ENCODE assay signal across 8 mouse cellular contexts in the genomic region with DNA sequence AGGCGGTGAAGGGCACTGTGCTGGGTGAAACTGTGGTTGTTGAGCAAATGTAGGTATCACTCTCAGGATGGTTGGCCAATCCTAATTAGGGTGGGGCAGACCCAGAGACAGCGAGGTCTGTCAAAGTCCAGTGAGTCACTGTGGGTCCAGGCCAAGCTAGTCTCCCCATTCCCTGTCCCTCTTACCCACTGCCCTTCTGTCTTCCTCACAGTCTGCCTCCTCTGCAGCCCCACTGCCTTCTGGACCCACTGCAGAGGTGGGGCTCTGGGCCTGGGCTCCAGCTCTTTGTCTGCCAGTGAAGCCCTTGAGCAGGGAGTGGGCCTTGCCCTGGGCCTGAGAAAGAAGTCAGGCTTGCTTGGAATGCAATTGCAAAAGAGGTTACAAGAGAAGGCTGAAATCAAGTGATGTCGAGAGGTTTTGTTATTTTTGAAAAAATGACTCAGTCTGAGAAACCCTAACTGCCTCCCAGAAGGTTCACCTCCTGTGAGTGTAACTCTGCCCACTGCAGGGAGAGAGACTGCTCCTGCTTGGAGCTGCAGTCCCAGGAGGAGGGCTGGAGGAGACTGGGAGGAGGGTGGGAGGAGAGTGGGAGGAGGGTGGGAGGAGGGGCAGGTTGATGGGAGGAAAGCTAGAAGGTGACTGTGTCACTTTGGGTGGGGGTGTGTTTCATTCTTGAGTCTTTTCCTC.
A peak's percentile ranks its signal among the peaks of the same experiment; 100 is the strongest.
DNase-seq lines count a peak whose midpoint lies in the region; TF ChIP-seq lines count a peak whose summit lies in the region.

No protein-coding gene starts in this region.

- TF ChIP-seq POLR2A in embryonic fibroblast, embryonic 13.5 days (IDR thresholded peaks at IDR 0.05; ENCODE audit: low read depth, low read length): peak; percentile 41
- TF ChIP-seq POLR2A in lung, adult 2 months (IDR thresholded peaks at IDR 0.05; ENCODE audit: borderline replicate concordance, extremely low read depth, low read depth, low read length): peak; percentile 13; the same call in 1 of the 2 replicates

- 44% methylated on average over 3 of the region's 3 CpGs for WGBS in lung, adult 2 months

- no peak overlapping the region for H3K4me3 ChIP-seq in embryonic fibroblast, embryonic 13.5 days (ENCODE audit: insufficient read depth, low read length)
- H3K4me3 ChIP-seq in lung, adult 2 months (replicated peaks; ENCODE audit: extremely low read depth, low read depth, low read length): no peak overlapping the region

- peaks cover 21% of the 10 kb centered on the region for H3K4me1 ChIP-seq in embryonic fibroblast, embryonic 13.5 days (ENCODE audit: control insufficient read depth, insufficient read depth, low read length)
- H3K4me1 ChIP-seq in lung, adult 2 months (ENCODE audit: control insufficient read depth, insufficient read depth, low read length): peaks cover 7% of the 10 kb centered on the region

- intact Hi-C loops in left cerebral cortex, postnatal 4 days (cut with DNase I): loop anchor here (10.0 kb wide), 1 partner anchor 168 kb away; no protein-coding TSS in a partner anchor

- peak overlapping the region; percentile 91 for H3K27ac ChIP-seq in embryonic fibroblast, embryonic 13.5 days (ENCODE audit: insufficient read depth, low read length)

- peak; percentile 28 to 41 for DNase-seq in urinary bladder, adult 18-20 months (ENCODE audit: low spot score in 2 of 2)
- DNase-seq in urinary bladder, postnatal 4 days (ENCODE audit: low spot score in 2 of 2): no peak
- DNase-seq in lung, adult 2 months: peak; percentile 65
- no peak for DNase-seq in layer of hippocampus, adult 9-11 months
- DNase-seq in left cerebral cortex, postnatal 4 days: no peak
- DNase-seq in cerebellum, postnatal 25 days: no peak
- no peak for DNase-seq in right cerebral cortex, postnatal 36 days (ENCODE audit: low spot score in 2 of 2)

- no peak for TF ChIP-seq CTCF in embryonic fibroblast, embryonic 13.5 days (IDR thresholded peaks at IDR 0.05; ENCODE audit: borderline replicate concordance, insufficient read depth, low read length)
- no peak for TF ChIP-seq CTCF in lung, adult 2 months (IDR thresholded peaks at IDR 0.05; ENCODE audit: insufficient read depth, low read length)

Comparison
In these comparisons a context has a peak if more than half of its experiments do, and no peak if none do; other contexts are left out.
1. DNase-seq: peak in urinary bladder, adult 18-20 months (2 of 2) and lung, adult 2 months (single experiment); none in urinary bladder, postnatal 4 days (0 of 2), layer of hippocampus, adult 9-11 months (single experiment), left cerebral cortex, postnatal 4 days (single experiment), cerebellum, postnatal 25 days (0 of 2) and right cerebral cortex, postnatal 36 days (0 of 2).